Mouse (Mus musculus): Measurements from ENCODE around the gene Tmem98. TPM values are rescaled to one million over a fixed set of nuclear protein-coding genes. Genes with fewer than 3 reads are reported as not detected.

The Tmem98 gene
- total RNA-seq, 4 experiments from 2014 or later, result 35.5 to 87.0 (median 58.0) TPM

DNA sequence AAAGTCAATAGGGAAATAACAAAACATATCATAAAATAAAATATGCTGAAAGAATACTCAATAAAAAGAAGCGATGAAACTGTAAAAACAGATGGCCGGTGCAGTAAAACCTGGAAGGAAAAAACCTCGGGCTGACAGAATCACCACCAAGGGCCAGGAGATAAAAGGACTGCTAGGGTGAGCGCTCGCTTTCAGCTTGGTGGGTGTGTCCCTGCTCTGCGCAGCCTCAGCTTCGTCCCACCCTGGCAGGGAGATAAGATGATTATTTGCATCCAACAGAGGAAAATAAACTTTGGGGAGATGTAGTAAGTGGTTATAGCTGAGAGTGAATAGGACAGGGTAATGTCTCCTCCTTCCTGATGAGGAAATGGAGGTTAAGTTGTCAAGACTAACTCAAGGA is 44.9 kb downstream of the Tmem98 start:
- no peak for DNase-seq

DNA sequence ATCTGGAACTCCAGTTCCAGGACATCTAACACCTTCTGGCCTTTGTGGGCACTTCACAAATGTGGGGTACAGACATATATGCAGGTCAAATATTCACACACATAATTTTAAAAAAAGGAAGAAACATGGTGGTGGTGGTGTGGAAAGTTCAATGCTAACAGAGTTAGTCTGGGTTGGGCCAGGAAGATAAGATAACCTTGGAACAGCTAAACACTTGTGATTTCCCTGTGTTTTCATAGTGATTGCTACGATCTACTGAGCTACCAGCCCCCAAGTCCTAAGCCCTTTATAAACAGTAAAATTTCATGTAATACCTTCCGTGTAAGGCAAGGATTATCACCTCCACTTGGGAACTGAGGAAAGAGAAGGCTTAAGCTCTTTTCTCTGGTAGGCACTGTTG is 46.9 kb downstream of the Tmem98 start:
- DNase-seq, result no peak

DNA sequence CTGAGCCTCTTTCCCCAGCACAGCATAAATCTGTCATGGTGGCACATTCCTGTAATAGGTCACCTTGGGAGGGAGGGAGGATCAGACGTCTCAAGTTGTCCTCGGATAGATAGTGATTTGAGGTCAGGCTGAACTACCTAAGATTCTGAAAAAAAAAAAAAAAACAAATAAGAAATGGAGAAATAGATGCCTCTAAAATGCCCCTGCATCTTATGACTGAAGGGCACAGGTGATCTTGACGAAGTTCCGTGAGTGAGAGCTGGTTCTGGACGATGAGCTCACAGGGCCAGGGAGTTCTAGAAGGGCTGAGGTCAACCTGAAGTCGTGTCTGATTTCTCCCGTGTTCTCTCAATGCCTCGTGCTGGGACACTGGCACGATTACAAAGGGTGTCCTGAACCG is 48.1 kb downstream of the Tmem98 start, which contains the start of gene Spaca3:
Spaca3 (plus strand) TSS at position 301 of the 400 bp plus-strand sequence.
- DNase-seq, result no peak

DNA sequence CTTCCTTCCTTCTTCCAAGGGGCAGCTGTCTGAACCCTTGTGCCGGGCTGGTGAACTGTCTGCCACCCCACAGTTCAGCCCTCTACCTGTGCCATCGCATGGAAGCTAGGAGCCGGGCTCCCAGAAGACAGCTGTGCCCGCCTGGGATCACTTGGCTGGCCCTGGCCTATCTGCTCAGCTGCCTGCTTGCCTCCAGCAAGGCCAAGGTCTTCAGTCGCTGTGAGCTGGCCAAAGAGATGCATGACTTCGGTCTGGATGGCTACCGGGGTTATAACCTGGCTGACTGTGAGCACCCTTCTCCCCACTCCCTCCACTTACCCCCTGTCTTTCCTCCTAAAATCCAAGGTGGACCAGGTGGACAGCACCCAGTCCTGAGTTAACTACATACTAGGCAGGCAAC is 53.0 kb downstream of the Tmem98 start:
- peak; percentile 38 for DNase-seq

DNA sequence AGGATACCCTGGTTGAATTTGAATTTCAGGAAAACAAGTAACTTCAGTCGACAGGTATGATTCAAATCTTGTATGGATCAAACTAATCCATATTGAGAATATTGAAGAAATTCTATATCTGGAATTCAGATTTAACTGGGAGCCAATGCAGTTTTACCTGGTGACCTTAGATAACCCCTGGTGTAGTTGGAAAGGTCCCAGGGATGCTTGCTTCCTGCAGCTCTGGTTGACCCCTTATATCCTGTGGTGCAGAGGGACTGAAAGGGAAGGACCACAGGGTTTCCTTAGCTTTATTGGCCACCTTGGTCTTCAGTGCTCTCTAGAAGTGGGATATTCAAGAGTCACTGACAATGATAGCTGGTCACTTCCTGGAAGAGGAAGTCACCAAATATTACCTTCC is 58.1 kb downstream of the Tmem98 start:
- no peak for DNase-seq

Other genes with a start within 250 kb of the Tmem98 start
- gene Myo1d, start 30.1 kb upstream of the Tmem98 start, total RNA-seq (2022), result 100 to 1,000 TPM in 2 of 4 experiments, 10 to 100 TPM in 2; 62.6 to 107 (median 87.1) TPM
- not detected for gene Spaca3, start 48.2 kb downstream of the Tmem98 start, total RNA-seq (2022)